Mouse (Mus musculus) adrenal gland, postnatal 4 days (tissue): ENCODE data around the gene Scamp3. TPM values are rescaled to one million over a fixed set of nuclear protein-coding genes. Genes with fewer than 3 reads are reported as not detected.
"Not testable (repeated sequence)": the region's sequence is repeated elsewhere in the genome, so short reads cannot be mapped to it uniquely, and the experiment has no call there.

Experiments used
- DNase-seq, 2 experiments: peaks; one replicate each; pipeline ENCODE4 v3.0.0; 2021 to 2022; ENCODE audit warnings: low spot score in 2 of 2, mixed read lengths in 2 of 2
- long read RNA-seq, 2 experiments: library from polyadenylated mRNA; stranded (forward); transcript quantifications; one replicate each; pipeline ENCODE4 v2.0.0; 2021
- total RNA-seq, 2 experiments: library from RNA; stranded (reverse); gene quantifications; 2 replicates each; pipeline ENCODE4 v1.2.3; 2021

The Scamp3 gene
- 100 to 1,000 TPM; 114 to 122 TPM for total RNA-seq
- long read RNA-seq, experiment 1, transcript Scamp3-203 (9 exons, 1,475 nt), result major isoform, 44 of 98 reads
- long read RNA-seq, experiment 1, transcript Scamp3-201 (9 exons, 1,489 nt), result minor isoform, 23 of 98 reads
- long read RNA-seq, experiment 1, partial matches to known transcripts, result 7 of 98 reads
- long read RNA-seq, experiment 1, other reads (novel, unspliced or antisense), result 24 of 98 reads
- long read RNA-seq, experiment 2, transcript Scamp3-201 (9 exons, 1,489 nt), result major isoform, 43 of 101 reads
- long read RNA-seq, experiment 2, transcript Scamp3-203 (9 exons, 1,475 nt), result minor isoform, 36 of 101 reads
- long read RNA-seq, experiment 2, partial matches to known transcripts, result 5 of 101 reads
- long read RNA-seq, experiment 2, other reads (novel, unspliced or antisense), result 17 of 101 reads

DNA sequence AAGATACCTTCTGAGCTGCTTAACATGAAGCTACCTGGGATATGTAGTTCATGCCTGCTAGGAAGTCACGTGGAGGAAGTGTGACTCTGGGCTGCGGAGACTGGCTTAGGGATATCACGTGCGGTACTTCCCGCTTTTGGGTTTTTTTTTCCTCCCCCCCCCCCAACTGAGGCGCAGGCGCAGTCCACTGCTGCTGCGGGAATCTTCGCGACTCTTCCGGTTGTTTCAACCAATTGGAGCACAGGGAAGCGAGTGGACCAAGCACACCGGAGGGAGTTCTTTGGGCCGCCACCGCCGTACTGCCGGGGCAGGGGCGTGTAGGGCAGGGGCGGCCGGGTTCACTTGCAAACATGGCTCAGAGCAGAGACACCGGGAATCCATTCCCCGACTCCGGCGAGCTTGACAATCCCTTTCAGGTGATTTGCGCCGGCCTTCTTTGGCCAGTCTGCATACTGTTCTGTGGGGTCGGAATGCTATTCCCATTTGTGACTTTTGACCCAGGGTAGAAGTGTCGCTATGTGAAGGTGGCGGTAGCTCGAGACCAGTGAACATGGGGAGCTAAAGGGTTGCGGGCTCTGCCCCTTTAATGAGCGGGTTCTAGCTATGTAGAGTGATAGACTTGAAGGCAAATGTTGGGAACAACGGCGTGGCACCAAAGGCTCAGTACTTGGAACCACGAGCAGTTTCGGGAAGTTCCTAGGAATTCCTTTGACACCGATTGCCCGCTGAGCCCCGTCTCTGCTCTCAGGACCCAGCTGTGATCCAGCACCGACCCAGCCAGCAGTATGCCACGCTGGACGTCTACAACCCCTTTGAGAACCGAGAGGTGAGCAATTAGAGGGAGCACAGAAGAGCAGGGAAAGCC, at the start of gene Scamp3:
Gene Scamp3 (plus strand): TSS at position 232 of the 865 bp plus-strand sequence.
- peak; percentile 57 to 76 for DNase-seq

DNA sequence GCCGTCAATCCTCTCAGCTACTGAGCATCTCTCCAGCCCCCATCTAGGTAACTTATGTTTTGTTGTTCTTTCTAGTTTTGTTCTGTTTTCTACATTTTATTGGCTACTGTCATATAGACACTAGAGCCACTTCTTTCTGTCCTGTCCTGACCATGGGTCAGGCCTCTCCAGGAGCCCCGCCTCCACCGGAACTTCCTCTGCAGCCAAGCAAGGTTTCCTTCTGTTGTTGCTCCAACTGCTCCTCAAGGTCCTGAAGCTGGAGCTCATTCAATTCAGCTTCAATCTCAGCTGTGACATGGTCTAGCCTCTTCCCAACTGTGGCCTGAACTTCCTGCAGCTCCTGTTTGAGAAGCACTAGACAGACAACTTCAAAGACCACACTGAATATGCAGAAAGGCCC, 47.4 kb upstream of the Scamp3 start:
- no peak for DNase-seq

DNA sequence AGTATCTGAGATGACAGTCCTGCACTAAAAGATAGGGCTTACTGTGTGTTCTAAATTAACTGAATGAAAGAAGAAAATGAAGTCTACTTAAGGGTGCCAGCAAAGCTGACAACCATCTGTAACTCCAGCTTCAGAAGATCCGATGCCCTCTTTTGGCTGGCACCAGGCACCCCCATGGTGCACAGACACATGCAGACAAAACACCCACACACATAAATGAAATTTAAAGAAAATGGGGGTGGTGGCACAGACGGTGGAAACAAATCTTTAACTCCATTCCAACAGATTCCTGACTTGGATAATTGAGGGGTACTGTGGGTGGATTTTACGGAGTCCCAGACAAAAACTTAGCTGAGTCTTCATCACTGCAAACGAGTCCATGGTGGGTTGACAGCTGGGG, 45.5 kb upstream of the Scamp3 start:
- DNase-seq, result no peak

DNA sequence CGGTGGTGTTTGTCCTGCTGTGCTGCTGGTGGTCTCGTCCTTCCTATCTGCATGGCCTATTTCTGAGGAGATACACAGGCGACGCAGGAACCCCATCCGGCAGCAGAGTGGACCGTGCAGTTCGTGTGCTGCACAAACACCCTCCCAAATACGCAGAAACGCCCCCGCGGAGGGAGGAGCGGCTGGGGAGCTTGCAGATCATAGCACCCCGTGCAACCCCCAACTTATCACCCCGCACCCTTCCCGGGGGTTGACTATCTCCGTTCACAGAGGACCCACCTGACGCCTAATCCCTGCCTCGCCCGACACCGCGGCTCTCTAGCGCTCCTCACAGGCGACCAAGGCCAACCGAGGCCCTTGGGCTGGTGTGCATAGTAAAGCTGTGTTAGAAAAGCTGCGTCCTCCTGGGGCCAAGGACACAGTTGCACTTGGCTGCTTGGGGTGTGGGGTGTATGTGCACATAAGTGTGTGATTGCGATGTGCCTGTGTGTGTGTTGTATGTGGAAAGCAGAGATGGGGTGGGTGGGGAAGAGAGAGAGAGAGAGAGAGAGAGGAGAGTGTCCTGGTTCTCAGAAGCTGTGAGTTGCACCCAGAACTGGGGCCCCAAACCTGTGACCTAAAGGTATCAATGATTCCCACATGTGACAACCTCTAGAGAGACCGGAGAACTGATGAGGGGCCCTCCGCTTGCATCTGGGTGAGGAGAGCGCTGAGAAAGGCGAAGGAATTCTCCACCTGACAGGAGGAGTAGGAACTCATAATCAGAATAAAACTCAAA, 44.8 kb upstream of the Scamp3 start:
- peak in 1 of 2 experiments; percentile 50 for DNase-seq

DNA sequence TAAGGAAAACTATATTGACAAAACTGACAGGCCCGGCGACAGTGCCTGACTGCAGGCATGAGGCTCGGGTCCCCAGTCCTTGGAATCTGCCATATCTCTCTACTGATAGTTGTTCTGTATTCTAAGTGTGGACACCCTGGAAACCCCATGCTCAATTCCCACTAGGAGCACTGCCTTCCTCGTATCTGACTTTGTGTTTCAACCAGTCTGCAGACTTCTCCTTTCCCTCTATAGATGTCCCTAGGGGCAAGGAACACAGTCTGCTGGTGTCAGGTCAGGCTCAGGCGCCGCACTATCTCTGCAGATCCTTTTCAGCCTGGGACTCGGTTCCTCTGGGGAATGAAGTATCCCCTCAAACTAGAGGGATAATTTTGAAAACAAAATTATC, 44.2 kb upstream of the Scamp3 start:
- DNase-seq, result no peak

DNA sequence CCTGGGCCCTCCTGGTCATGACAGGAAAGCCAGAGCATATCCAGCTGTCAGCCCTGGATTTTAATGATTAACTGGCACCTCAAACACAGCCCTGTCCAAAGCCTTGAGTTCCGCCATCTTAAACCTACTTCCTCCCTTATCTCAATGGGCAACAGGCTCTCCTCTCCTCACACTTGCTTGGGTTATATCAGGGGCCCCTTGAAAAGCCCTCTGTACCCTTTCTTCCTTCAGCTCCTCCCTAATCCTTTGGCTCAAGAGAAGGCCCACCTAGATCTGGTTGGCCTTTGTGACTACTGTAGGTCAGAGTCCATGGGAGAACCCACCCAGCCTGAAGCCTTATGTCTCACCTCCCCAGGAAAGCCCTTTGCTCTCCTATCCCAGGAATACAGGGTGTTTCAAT, 43.5 kb upstream of the Scamp3 start:
- no peak for DNase-seq

DNA sequence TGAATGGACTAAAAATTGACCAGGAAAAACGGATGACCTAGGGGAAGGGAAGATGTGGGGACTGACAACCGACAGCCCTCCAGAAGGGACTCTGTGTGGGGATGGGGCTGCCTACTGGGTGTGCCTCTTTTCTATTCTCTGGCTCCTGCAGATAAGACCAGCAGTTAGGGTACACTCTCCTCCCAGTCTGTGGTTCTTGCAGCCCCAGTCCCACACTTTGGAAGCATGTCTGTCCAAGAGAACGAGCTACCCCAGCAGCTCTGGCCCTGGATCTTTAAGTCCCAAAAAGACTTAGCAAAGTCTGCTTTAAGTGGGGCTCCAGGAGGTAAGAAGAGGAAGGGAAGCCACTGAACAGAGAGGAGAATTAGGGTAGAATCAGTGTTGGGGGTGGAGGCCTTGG, 41.3 kb upstream of the Scamp3 start, which contains the start of gene Pklr:
Gene Pklr (plus strand): TSS at position 185 of the 400 bp plus-strand sequence.
- DNase-seq, result no peak

DNA sequence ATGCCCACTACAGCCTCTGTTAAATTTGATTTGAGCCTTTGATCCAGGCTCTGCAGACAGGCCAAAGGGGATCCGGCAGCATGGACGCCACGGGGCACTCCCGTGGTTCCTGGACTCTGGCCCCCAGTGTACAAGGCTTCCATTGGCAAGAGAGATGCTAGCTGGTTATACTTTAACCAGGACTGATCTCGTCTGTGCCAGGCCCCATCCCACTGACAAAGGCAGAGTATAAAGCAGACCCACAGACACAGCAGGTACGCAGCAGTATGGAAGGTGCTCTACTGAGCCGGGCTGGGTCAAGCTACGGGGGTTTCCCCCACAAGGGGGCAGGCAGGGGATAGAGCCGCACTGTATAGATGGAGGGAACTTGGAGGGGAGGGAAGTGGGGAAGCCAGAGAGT, 40.9 kb upstream of the Scamp3 start:
- DNase-seq, result no peak

DNA sequence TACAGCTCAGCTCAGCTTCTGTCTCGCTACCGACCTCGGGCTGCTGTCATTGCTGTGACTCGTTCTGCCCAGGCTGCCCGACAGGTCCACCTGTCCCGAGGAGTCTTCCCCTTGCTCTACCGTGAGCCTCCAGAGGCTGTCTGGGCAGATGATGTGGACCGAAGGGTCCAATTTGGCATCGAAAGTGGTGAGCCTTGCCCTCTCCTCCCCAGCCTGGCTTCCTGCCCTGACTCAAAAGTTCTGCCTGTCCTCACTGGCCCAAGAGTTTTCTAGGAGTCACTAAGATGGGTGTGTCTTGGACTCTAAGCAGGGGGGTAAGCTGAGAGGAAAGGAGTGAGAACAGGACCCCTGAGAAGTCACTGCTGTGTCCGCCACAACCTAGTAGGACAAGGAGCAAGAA, 32.5 kb upstream of the Scamp3 start:
- DNase-seq, result no peak

DNA sequence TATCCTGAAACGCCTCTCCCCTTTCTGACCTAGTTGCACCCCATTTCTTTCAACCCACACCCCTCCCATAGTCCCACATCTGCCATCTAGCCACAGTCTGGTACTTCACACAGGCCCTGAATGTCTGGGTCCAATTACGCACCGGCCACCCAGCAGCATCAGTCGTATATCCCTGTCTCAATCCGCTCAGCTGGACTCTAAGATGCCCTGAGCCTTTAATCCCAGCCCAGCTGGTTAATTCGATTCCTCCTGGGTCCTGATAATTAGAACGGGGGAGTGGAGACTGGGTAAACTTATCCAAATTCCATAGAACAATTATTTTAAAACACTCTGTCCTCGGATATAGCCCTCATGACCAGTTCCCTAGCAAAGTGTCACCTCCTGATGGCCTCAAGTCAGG, 31.7 kb upstream of the Scamp3 start:
- DNase-seq, result no peak

DNA sequence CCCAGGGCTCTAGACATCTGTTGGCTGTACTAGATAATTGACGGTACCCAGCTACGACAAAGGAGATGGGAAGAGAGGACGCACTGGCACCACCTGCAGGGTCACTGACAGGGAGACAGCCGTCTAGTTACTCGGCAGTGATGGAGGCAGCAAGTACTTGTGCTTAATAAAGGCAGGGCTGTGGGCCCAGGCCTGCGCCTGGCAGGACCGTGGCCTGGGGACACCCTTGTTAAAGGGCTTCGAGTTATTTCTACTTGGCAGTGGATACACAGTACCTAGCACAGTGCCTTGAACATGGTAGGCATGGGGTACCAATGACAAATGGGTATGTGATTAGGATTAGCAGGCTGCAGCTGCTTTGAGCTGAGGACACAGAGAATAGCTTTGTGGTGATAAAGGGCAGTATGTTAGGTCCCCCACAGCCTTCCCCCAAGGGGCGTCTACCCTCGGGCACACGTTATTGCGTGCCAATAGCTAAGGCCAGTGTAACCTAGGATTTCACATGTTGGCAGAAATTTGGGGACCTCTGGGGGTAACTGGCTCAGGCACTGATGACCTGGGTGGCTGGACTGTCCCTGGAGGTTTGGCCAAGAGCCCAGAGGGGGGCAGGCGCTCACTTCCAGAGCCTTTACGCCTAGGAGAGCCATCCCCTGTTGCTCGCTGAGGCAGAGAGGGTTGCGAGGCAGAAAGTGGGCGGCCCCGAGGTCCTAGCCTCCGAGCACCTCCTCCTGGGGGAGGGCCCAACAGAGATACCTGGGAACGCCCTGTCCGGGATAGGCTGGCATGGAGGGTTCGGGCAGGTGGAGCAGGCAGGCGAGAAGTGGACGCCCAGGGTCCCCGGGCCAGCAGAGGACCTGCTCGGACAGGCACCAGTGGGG, 29.9 kb upstream of the Scamp3 start:
- no peak for DNase-seq

DNA sequence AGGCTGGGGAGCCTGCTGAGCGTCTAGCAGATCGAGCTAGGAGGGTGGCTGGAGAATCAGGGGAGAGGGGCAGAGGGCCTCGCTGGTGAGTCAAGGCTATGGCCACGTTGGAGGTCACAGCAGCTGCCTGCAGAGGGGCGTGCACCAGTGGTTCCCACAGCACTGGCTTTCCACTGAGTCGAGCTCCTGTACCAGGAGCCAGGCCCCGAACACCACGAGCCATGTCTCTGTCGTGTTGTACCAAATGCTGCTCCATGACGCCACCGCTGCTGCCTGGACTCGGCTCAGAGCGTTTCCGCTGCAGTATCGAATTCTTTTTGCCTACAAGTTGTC, 29.3 kb upstream of the Scamp3 start:
- DNase-seq, result no peak

DNA sequence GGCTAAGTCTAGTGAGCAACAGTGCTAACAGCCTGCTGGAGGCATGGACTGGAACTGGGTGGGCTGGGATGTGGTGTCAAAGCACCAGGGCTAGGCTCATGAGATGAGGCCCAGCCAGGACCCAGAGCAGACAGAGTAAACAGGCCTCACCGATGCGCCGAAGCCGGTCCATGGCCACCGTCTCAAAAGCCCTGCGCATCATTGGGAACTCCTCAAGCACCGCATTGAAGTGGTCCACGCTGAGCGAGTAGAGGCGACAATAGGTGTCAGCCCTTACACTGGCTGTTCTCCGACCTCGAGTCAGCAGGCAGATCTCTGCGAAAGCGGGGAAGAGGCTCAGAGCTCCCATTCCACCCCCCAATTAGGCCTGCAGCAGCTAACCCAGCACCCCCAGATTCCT, 28.7 kb upstream of the Scamp3 start:
- no peak for DNase-seq

DNA sequence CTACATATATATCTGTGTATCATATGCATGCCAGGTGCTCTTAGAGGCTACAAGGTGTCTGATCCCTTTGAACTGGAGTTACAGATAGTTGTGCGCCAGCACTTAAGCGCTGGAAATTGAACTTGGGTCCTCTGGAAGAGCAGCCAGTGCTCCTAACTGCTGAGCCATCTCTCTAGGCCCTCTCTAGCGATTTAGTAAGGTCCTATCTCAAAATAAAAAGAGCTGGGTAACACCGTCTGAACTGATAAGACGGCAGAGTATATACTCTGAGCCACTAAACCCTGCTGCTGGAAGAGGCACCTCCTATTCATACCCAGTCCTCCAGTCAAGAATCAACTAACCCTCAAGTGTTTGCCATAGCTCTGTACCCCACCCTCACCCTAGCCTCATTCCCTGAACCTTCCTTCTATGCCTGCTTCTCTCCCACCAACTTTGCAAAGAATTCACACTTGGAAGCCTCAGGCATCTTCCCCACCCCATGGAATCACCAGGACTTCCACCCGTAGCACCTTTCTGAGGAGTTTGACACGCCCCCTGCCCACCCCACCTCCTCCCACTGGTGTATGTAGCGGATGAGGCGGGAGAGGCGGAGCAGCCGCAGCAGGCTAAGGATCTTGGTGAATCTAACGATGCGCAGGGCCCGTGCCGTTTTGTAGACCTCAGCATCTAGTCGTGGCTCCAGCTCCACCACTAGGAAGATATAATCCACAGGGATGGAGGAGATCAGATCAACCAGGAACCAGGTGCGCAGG, 25.0 kb upstream of the Scamp3 start:
- DNase-seq, result no peak

DNA sequence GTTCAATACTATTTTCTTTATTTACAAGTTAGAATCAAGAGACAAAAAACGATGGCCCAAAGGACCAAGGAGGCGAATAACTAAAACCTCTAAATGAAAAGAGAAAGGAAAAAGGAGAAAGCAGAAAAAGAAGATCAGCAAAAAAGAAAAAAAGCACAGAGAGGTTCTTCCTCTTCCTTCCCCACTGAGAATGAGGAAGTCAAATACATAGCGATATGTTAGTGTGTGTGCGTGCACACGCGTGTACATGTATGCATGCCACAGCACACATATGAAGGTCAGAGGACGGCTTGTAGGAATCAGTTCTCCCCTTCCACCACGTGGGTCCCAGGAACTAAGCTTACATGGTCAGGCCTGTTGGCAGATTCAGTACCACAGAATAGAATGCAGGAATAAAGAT, 20.3 kb upstream of the Scamp3 start:
- no peak for DNase-seq

DNA sequence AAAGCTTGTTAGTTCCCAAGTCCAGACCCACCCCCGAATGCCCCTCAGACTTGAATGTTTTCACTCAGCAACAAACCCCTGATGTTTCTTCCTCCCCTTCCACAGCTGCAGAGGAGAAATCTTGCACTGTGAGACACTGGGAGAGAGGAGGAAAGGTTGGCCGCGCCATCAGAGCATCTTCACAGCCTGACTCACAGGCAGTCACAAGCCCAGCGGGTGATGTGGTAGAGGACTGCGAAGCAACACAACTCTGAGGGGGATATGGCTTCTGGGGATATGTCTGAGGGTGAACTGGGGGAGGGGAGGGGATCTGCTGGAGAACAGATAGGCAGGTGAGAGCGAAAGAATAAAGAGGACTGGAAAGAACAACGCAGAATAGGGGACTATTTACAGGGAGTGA, 18.6 kb upstream of the Scamp3 start:
- DNase-seq, result no peak

DNA sequence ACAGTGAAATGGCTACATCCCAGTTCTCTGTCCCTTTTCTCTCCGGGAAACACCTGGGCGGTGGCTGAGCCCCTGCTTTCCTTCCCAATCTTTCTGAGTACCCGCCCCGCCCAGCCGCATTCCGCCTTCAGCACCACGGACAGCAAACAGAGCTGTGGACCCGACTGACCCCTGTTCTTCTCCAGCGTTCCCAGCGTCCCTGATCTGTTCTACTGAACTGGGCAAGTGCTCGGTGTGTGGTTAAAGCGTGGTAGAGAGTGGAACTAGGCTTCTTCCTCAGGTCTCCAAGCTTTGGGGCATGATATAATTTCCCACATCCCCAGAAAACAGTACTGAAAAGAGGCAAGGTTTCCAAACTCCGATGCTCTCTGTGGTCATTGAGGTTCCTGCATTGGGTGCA, 18.1 kb upstream of the Scamp3 start:
- peak; percentile 47 to 52 for DNase-seq

DNA sequence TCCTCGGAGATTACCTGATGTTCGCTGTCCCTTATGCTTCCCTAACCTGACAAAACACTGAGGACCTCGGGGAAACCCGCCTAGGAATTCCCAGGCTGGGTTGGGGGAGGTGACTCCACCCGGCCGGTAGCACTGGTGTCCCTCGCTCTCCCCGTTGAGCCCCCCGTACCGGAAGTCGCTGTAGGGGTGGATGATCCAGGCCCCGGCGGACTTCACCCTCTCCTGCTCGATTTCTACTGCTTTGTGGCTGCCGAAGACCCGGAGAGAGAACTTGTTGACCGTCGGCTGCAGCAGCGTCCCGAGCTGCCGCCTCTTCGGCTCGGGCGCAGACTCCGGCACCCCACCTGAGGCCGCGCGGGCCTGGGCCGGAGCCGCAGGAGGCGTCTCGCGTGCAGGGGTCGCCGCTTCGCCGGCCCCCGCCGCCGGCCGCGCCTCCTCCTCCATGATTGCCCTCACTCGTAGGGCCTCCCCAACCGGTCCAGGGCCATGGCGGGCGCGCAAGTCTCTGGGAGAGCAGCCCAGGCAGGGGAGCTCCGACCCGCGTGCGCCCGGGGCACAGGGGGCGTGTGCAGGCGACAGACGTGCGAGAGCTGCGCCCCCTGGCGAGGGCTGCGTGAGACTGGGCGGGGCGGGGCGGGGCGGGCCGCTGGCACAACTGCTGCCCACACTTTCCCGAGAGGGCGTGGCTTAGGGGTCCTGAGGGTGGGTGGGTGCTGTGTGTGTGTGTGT, 17.5 kb upstream of the Scamp3 start, which contains the start of gene Hcn3:
Gene Hcn3 (minus strand): TSS at position 581 of the 729 bp plus-strand sequence.
- DNase-seq, result peak; percentile 40 to 45

DNA sequence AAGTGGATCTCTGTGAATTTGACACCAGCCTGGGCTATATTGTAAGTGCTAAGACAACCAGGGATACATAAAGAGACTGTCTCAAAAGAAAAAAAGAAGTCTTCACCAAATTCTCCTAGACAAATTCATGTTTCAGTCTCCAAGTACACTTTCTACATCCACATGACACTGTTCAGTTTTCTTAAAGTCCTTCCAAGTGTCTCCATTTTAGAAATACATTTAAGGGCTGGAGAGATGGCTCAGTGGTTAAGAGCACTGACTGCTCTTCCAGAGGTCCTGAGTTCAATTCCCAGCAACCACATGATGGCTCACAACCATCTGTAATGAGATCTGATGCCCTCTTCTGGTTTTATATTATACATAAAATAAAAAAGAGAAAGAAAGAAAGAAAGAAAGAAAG, 16.1 kb upstream of the Scamp3 start:
- not testable (repeated sequence) for DNase-seq
